Mouse (Mus musculus): Measurements from ENCODE around the gene Kat8.

DNA sequence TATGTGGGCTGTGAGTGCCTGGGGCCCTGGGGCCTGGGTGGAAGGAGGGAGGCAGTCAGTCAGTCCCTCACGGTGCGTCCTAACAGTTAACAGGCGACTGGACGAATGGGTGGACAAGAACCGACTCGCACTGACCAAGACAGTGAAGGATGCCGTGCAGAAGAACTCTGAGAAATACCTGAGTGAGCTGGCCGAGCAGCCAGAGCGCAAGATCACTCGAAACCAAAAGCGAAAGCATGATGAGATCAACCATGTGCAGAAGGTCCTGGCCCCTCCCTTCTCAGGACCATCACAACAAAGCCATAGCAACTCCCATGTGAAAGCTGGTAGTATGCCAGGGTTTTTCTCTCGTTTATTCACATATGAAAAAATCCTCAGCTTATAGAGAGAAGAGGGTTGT, 3.0 kb downstream of the Kat8 start:
- TF ChIP-seq CTCF (IDR thresholded peaks at IDR 0.05; ENCODE audit: low read depth) (no peak), EP300 (IDR thresholded peaks at IDR 0.05; ENCODE audit: low read depth) (no peak)

Measured in heart, postnatal 0 days (tissue).